Mouse (Mus musculus) hindlimb bud, embryonic 11.5 days (tissue): Measurements from ENCODE around the gene Zscan20.

Source experiments
- DNase-seq: peaks from one replicate; pipeline ENCODE4 v3.0.0-alpha.2; 2012; ENCODE audit warnings: low read depth, low spot score; ENCODE audit errors: extremely low spot score

Zscan20 gene

GRCm38 (mm10) chr4:128609925-128610402 lies at the start of gene Zscan20:
Gene Zscan20, minus strand, starts transcription at chr4:128610098.
- DNase-seq, result peak; percentile 93

DNA sequence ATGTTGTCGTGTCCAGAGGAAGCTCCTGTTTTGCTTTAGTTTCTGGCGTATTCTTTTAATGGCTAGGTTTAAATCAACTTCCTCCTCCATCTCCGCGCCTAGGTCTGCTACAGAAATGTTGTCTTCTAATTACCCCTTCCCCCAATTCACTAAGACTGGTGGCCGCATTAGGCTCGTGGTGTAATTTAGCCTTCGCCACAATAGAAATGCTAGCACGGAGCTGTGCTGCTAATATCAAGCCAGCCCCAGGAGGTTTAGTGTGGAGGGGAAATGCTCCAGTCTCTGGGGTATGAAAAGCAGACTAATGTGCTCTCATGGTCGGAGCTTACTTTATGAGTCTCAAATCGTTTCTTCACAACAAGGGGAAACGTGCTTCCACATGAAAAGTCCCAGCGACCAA lies 45.5 kb upstream of the Zscan20 start:
- DNase-seq, result no peak

DNA sequence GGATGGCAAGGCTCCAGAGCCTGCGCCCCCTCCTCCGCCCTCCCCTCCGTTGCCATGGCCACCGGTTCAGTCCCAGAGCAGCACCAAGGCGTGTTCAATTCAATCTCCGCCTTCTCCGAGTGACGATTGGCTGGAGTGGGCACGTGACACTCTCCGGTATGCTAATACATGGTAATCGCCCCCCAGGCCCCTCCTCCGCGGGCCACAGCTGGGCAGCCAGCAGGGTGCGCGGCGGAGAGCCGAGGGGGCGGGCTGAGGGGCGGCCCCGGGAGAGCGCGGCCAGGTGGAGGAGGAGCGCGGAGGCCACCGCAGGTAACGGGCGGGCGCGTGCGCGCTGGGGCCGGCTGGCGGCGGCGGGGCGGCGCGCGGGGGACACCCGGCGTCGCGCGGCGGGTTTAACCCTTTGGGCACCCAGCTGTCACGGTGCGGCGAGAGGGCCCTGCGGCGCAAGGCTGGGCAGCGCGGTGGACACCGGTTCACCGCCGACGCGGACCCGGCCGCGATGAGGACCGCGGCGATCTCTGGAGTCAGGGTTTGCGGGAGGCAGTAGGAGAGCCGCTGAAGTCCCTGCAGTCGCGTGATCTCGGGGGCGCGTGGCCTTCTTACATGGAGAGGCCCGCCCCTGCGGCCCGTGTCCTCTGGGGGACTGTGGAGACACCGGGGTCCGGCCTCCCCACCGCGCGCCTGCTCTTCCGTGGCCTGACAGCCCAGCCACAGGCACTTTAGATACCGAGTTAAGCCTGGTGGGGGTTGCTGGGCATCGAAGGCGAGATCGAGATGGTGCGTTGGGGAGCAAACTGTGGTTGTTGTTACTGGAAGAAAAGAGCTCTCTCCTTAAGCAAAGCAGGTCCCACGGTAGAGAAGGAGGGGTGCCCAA lies 44.8 kb upstream of the Zscan20 start, which contains the start of gene Phc2:
TSS of gene Phc2 (plus strand) at position 198 of the 877 bp plus-strand sequence.
- DNase-seq, result peak; percentile 81

- no peak for DNase-seq
Observed at GRCm38 (mm10) chr4:128652584-128653298, 42.8 kb upstream of the Zscan20 start.

DNA sequence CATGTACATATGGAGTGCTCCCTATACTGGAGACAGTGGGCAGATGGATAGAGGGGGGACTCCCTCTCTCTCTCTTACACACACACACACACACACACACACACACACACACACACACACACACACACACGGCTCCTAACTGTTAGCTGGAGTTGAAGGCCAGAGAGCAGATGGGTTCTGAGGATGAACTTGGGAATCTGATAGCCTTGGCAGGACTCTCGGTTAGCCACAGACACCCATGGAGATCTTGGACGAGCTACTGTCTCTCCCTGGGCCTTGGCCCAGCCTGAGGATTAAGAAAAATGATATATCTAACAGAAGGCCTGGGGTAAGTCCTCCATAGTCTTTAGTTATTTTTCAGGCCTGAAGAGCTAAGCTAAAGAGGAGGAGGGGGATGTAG lies 41.6 kb upstream of the Zscan20 start:
- no peak for DNase-seq

- DNase-seq, result no peak
Observed at GRCm38 (mm10) chr4:128648567-128649255, 38.8 kb upstream of the Zscan20 start.

DNA sequence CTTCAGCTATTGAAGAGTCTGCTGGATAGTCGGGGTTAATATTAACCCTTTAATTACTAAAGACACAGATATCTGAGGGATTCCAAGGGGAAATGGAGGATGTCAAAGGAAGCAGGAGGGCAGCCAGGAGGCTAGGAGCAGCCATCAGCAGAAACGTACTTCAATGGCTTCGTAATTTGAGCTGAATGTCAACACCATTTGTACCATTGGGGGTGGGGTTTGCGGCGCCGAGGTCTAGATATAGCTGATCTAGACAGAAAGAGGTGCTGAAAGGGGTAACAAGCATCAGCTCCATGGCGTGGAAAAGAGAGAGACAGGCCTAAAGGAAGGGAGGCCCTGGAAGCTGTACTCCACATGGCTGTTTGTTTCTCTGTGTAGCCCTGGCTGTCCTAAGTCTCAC lies 36.9 kb upstream of the Zscan20 start:
- DNase-seq, result no peak

GRCm38 (mm10) chr4:128645896-128646295 lies 36.0 kb upstream of the Zscan20 start:
- DNase-seq, result no peak

DNA sequence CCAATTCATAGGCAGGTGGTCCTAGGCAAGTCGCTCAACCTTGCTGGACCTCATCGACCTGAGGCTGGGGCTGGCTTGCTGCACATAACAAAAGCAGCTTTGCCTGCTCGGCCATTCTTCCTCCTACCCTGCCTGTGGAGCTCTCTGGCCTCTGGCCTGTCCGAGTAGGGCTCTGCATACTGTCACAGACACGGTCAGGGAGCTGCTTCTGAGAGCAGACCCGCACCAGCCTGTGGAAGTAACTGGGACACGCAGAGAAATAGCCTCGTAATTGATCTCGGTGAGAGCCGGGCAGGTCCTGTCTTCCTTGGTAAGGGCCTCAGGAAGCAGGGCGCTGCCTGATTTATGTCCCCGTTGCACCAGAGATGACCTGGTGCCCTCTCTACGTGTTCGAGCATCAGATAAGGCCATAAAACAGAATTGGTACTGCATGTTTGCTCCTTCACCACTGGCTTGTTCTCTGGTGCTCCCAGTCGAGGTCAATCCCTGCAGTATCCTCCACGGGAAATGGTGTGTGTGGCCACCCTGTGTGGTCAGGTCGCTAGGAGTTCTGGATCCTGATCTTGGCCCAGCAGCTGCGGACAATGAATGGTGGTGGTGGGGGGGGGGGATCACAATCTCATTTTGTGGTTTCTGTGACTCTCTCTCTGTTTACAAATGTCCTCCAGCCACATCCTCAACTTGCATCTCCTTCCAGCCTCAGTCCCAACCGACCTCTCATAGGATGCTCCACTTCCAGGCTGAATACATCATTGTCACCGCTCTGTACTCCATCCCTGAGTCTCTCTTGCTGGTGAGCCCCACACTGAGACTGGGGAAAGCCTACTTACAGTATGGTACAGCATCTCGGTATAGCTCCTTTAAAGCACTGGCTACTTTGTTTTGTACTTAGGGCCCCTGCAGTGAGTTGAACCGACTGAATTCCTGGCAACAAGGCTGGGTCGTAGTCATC lies 32.1 kb upstream of the Zscan20 start:
- no peak for DNase-seq

DNA sequence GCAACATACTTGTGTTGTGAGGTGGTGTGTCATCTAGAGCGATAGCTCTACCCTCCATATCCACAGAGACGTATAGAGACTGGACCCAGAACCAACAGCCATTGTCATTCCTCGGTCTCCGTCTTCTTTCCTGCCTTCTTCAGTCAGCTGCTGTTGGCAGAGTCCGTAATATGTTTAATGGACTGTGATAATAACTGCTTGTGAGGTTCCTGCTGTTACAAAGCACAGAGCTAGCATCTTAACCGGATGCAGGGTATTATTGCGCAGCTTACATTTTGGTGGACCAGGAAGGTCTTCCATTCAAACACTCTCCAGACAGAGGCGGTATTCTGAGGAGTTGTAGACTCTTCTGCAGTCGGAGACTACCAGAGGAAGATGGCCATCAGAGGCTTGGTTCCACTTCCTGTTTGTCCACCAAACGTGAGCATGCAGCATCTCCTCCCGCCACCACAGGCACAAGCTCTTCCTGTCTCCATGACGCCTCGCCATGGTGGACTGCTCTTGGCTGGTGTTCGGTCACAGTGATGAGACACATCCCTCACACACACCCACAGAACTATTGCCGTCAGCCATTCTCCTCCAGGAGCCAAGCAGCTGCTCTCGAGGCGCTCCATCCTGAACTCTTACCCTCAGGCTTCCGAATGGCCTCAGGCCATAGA lies 28.5 kb upstream of the Zscan20 start:
- no peak for DNase-seq

GRCm38 (mm10) chr4:128637250-128637649 lies 27.4 kb upstream of the Zscan20 start:
- DNase-seq, result no peak

DNA sequence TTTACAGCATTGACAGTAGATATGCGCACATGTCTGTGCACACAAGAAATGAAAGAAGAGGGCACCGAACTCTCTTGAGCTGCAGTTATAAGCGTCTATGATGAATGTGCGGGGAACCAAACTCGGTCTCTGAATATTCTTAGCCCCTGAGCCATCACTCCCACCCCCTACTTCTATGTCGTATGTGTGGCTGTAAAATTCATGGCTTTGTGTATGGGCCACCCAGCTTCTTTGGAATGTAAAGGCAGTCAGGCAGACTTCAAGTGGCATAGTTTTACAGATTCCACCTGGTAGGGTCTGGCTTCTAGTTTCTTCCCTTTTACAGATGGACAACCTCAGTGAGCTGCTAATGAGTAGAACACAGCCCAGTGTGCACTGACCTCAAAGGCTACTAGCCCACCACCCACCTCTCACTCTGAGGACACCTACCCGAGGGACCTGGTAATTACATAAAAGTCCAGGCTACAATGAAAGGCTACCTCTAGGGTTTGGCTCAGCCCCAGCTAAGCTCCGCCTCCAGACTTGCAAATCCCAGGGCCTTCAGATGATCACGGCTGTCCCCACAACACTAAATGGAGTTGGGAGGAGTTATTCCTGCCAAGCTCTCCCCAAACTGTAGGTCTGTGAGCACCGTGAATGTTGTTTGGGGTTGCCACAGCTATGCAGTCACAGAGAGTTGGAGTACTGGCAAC lies 26.1 kb upstream of the Zscan20 start:
- DNase-seq, result no peak

- DNase-seq, result no peak
Observed at GRCm38 (mm10) chr4:128635451-128635850, 25.6 kb upstream of the Zscan20 start.

DNA sequence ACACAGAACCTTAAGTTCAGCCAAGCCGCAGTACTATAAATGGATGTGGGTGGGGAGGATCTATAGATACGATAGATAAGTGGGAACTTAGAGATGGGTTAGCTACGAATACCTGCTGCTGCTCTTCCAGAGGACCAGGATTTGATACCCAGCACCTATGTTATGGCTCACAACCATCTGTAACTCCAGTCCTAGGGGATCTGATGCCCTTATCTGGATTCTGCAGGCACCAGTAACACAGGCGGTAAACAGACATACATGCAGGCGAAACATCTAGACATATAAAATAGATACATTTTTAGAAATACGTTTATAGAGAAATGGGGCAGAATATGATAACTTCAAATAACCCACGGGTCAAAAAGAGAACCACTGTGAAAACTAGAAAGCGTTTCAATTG lies 11.2 kb upstream of the Zscan20 start:
- DNase-seq, result no peak

DNA sequence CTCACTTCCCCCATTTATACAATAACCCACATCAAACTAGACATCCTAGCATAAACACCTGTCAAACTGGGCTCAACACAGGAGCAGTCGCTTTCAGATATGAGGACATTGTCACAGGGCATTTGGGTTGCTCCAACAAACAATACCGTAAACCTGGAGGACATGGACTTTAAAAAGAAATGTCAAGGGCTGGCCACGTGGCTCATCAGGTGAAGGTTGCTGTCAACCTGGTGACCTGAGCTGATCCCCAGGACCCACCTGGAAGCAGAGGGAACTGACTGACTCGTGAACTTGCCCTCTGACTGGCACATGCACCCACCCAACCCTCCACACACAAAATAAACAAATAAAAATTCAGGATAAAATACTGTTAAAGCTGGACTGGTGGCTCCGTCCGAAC lies 10.7 kb upstream of the Zscan20 start:
- DNase-seq, result no peak

DNA sequence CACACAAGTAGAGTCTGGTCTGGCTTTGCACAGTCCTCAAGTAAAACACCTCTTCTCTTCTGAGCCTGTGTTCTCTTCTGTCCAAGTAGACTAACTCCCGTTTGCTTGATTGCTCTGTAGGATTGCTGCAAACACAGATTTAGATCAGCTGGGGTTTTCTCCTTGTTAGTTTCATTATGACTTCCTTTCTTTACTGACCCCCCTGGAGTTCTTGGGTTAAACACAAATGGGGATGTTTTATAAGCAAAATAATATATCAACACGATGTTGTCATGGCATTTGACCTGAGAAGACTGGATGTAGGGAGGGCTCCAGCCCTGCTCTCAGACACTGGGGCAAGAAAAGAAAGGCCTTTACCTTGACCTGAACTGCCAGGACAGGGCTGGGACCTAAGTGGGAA lies 9.1 kb upstream of the Zscan20 start:
- DNase-seq, result no peak

- DNase-seq, result no peak
Observed at GRCm38 (mm10) chr4:128618246-128618911, 8.5 kb upstream of the Zscan20 start, which contains the start of gene Tlr12. Gene Tlr12, minus strand, starts transcription at chr4:128618619.

DNA sequence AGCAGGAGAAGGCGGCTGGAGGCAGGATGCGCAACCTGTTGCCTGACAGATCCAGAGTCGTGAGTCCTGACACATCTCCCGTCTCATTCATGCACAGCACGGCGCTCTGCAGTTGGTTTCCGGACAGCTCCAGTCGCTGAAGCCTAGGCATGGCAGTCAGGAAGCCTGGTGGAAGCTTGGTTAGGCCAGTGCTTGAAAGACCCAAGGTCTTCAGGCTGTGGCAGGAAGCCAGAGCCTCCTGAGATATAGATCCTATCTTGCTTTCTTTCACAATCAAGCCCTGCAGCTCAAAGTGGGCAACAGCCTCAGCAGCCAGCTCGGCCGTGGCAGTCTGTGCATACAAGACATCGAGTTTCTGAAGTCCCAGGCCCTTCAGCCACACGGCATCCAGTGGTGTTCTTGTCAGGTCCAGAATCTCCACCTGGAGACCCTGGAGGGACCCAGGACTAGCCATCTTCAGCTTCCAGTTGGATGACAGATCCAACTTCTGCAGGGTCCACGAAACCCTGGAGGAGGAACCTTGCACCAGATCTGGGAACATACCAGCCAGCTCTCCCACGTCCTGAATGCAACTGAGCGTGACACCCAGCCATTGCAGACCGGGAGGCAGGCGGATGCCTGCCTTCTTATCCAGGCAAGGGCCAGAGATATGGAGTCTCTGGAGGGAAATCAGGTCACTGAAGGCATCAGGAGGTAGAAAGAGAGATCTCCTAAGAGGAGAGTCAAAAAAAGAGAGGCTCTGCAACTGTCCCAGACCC lies 7.6 kb upstream of the Zscan20 start:
- DNase-seq, result no peak
